ENCODE assay signal across 7 mouse cellular contexts in genomic region chr10:81416581-81417226, GRCm38 (mm10). TPM values are rescaled to one million over a fixed set of nuclear protein-coding genes. Genes with fewer than 3 reads are reported as not detected.
DNase-seq lines count a peak whose midpoint lies in the region; ATAC-seq lines count a peak whose summit lies in the region.

No protein-coding gene starts in this region.

- peak overlapping the region; percentile 75 for H3K4me2 ChIP-seq in embryonic facial prominence, embryonic 11.5 days (ENCODE audit: low read depth, low read length)
- H3K4me2 ChIP-seq in intestine, embryonic 15.5 days (replicated peaks): peak overlapping the region; percentile 76

- H3K4me1 ChIP-seq in embryonic facial prominence, embryonic 11.5 days (ENCODE audit: control insufficient read depth, insufficient read depth, low read length): peaks cover 7% of the 10 kb centered on the region
- peaks cover 68% of the 10 kb centered on the region for H3K4me1 ChIP-seq in intestine, embryonic 15.5 days (replicated peaks)

- peak; percentile 83 to 90 for DNase-seq in adrenal gland, postnatal 36 days
- peak; percentile 87 for DNase-seq in embryonic facial prominence, embryonic 11.5 days (ENCODE audit: low spot score)
- DNase-seq in gastrocnemius, postnatal 4 days (ENCODE audit: low spot score in 2 of 2): peak; percentile 86 to 90
- DNase-seq in left cerebral cortex, postnatal 36 days (ENCODE audit: low spot score in 2 of 2): peak; percentile 88 to 91
- DNase-seq in mesoderm, embryonic 11.5 days (ENCODE audit: low read depth, low spot score): peak; percentile 80
- DNase-seq in right cerebral cortex, postnatal 36 days (ENCODE audit: low spot score in 2 of 2): peak; percentile 83 to 85

- H3K9me3 ChIP-seq in embryonic facial prominence, embryonic 11.5 days (replicated peaks; ENCODE audit: control insufficient read depth, low read length): no peaks in the 10 kb centered on the region
- no peaks in the 10 kb centered on the region for H3K9me3 ChIP-seq in intestine, embryonic 15.5 days

- WGBS in embryonic facial prominence, embryonic 11.5 days: 1% methylated on average over 26 of the region's 26 CpGs
- WGBS in intestine, embryonic 15.5 days: 2% methylated on average over 26 of the region's 26 CpGs

- ATAC-seq in embryonic facial prominence, embryonic 11.5 days (replicated peaks; ENCODE audit: insufficient number of reproducible peaks, low FRiP score, low TSS enrichment, low read depth): peak; percentile 29
- peak; percentile 62 for ATAC-seq in intestine, embryonic 15.5 days

- H3K9ac ChIP-seq in embryonic facial prominence, embryonic 11.5 days (replicated peaks; ENCODE audit: low read length): peak overlapping the region; percentile 64
- peak overlapping the region; percentile 47; the same call in 1 of the 2 replicates for H3K9ac ChIP-seq in intestine, embryonic 15.5 days

- intact Hi-C loops in left cerebral cortex, postnatal 36 days (cut with DNase I): loop anchor here (2.0 kb wide), 1 partner anchor 14 kb away; no protein-coding TSS in a partner anchor

- no peaks in the 10 kb centered on the region; the same call in 1 of the 2 replicates for H3K36me3 ChIP-seq in embryonic facial prominence, embryonic 11.5 days (replicated peaks; ENCODE audit: control insufficient read depth, insufficient read depth, low read depth, low read length)
- no peaks in the 10 kb centered on the region for H3K36me3 ChIP-seq in intestine, embryonic 15.5 days

- H3K27ac ChIP-seq in embryonic facial prominence, embryonic 11.5 days (replicated peaks; ENCODE audit: low read depth, low read length): peak overlapping the region; percentile 32; the same call in 1 of the 2 replicates
- peak overlapping the region; percentile 78 for H3K27ac ChIP-seq in intestine, embryonic 15.5 days

- no peaks in the 10 kb centered on the region for H3K27me3 ChIP-seq in embryonic facial prominence, embryonic 11.5 days (ENCODE audit: control insufficient read depth, insufficient read depth, low read length)
- H3K27me3 ChIP-seq in intestine, embryonic 15.5 days (replicated peaks): no peaks in the 10 kb centered on the region

- H3K4me3 ChIP-seq in embryonic facial prominence, embryonic 11.5 days (ENCODE audit: low read depth, low read length): peak overlapping the region; percentile 30
- peak overlapping the region; percentile 33 for H3K4me3 ChIP-seq in intestine, embryonic 15.5 days (replicated peaks)

RNA-seq across cellular contexts. Expression of gene Smim24, which starts 23.9 kb away (rescaled TPM):
- total RNA-seq in adrenal gland, postnatal 36 days (2021): 1 to 10 TPM; 1.2 to 1.6 TPM
- polyA plus RNA-seq in embryonic facial prominence, embryonic 11.5 days (2014; fragmentation: Nextera tagmentation; extraction: Ambion mirVana): 3.4 and 4.1 TPM in 2 replicates
- total RNA-seq in gastrocnemius, postnatal 4 days (2021): under 1 TPM; 0.91 to 0.98 TPM
- 235 and 288 TPM in 2 replicates for polyA plus RNA-seq in intestine, embryonic 15.5 days (2015; fragmentation: Nextera tagmentation; extraction: Ambion mirVana)
- total RNA-seq in left cerebral cortex, postnatal 36 days (2021): under 1 TPM; 0.77 to 0.94 TPM

RNA-seq across cellular contexts. Expression of gene Gm48552, which starts 27.9 kb away (rescaled TPM):
- total RNA-seq in adrenal gland, postnatal 36 days (2021): 1 to 10 TPM in 1 of 2 experiments, not detected in 1; 1.5 TPM
- 0.63 TPM in 1 of 2 replicates, not detected in the other for polyA plus RNA-seq in embryonic facial prominence, embryonic 11.5 days (2014; fragmentation: Nextera tagmentation; extraction: Ambion mirVana)
- total RNA-seq in gastrocnemius, postnatal 4 days (2021): 1 to 10 TPM; 1.3 to 2.0 TPM
- polyA plus RNA-seq in intestine, embryonic 15.5 days (2015; fragmentation: Nextera tagmentation; extraction: Ambion mirVana): 1.4 TPM in 1 of 2 replicates, not detected in the other
- 1 to 10 TPM; 1.9 to 4.9 TPM for total RNA-seq in left cerebral cortex, postnatal 36 days (2021)

RNA-seq across cellular contexts. Expression of gene Gm48551, which starts 32.4 kb away (rescaled TPM):
- 1 to 10 TPM; 1.1 to 1.7 TPM for total RNA-seq in adrenal gland, postnatal 36 days (2021)
- polyA plus RNA-seq in embryonic facial prominence, embryonic 11.5 days (2014; fragmentation: Nextera tagmentation; extraction: Ambion mirVana): 2.5 and 4.1 TPM in 2 replicates
- 1 to 10 TPM in 1 of 2 experiments, under 1 TPM in 1; 0.70 to 1.5 TPM for total RNA-seq in gastrocnemius, postnatal 4 days (2021)
- 2.8 and 3.6 TPM in 2 replicates for polyA plus RNA-seq in intestine, embryonic 15.5 days (2015; fragmentation: Nextera tagmentation; extraction: Ambion mirVana)
- 1 to 10 TPM; 2.5 to 4.3 TPM for total RNA-seq in left cerebral cortex, postnatal 36 days (2021)

RNA-seq across cellular contexts. Expression of gene Dohh, which starts 32.5 kb away (rescaled TPM):
- total RNA-seq in adrenal gland, postnatal 36 days (2021): 10 to 100 TPM; 48.9 to 54.0 TPM
- 45.0 and 52.5 TPM in 2 replicates for polyA plus RNA-seq in embryonic facial prominence, embryonic 11.5 days (2014; fragmentation: Nextera tagmentation; extraction: Ambion mirVana)
- total RNA-seq in gastrocnemius, postnatal 4 days (2021): 10 to 100 TPM; 48.1 to 48.5 TPM
- 89.2 and 100 TPM in 2 replicates for polyA plus RNA-seq in intestine, embryonic 15.5 days (2015; fragmentation: Nextera tagmentation; extraction: Ambion mirVana)
- 100 to 1,000 TPM in 1 of 2 experiments, 10 to 100 TPM in 1; 80.0 to 103 TPM for total RNA-seq in left cerebral cortex, postnatal 36 days (2021)

RNA-seq across cellular contexts. Expression of gene Fzr1, which starts 38.4 kb away (rescaled TPM):
- total RNA-seq in adrenal gland, postnatal 36 days (2021): 10 to 100 TPM; 37.8 to 49.0 TPM
- 92.1 and 95.0 TPM in 2 replicates for polyA plus RNA-seq in embryonic facial prominence, embryonic 11.5 days (2014; fragmentation: Nextera tagmentation; extraction: Ambion mirVana)
- 10 to 100 TPM; 32.2 to 33.5 TPM for total RNA-seq in gastrocnemius, postnatal 4 days (2021)
- 83.2 and 85.7 TPM in 2 replicates for polyA plus RNA-seq in intestine, embryonic 15.5 days (2015; fragmentation: Nextera tagmentation; extraction: Ambion mirVana)
- total RNA-seq in left cerebral cortex, postnatal 36 days (2021): 10 to 100 TPM; 67.8 to 72.2 TPM

Comparison
In these comparisons a context has a peak if more than half of its experiments do, and no peak if none do; other contexts are left out.
1. Peak in every context shown above with its lines: DNase-seq, ATAC-seq, H3K4me3 ChIP-seq and H3K27ac ChIP-seq.